Mouse (Mus musculus) thymus, adult 18-20 months (tissue): ENCODE measurements around the gene Olfr578.

Experiments
- DNase-seq, 2 experiments: peaks; one replicate each; pipeline ENCODE4 v3.0.0; 2022; ENCODE audit warnings: mixed read lengths in 2 of 2

The Olfr578 gene

GRCm38 (mm10) chr7:102989224-102989623 lies at the start of gene Olfr578:
Olfr578 (minus strand) TSS chr7:102989324.
- no peak for DNase-seq

- no peak for DNase-seq
These were observed 48.6 kb upstream of the Olfr578 start, which contains the start of gene Olfr582 for GRCm38 (mm10) chr7:103037724-103038123. Olfr582 (plus strand) TSS chr7:103038024.

- no peak for DNase-seq
These were observed 13.3 kb downstream of the Olfr578 start, which contains the start of gene Olfr577 for GRCm38 (mm10) chr7:102975843-102976242. Olfr577 (minus strand) TSS chr7:102975943.

GRCm38 (mm10) chr7:102974399-102974798 lies 14.7 kb downstream of the Olfr578 start:
- DNase-seq: no peak

- DNase-seq: no peak
These were observed 26.8 kb downstream of the Olfr578 start, which contains the start of gene Olfr576 for GRCm38 (mm10) chr7:102962360-102962759. Olfr576 (plus strand) TSS chr7:102962660.

- no peak for DNase-seq
These were observed 30.5 kb downstream of the Olfr578 start, which contains the start of gene Olfr575 for GRCm38 (mm10) chr7:102958593-102958992. Olfr575 (minus strand) TSS chr7:102958775.

GRCm38 (mm10) chr7:102958137-102958536 lies 31.0 kb downstream of the Olfr578 start:
- DNase-seq: no peak

GRCm38 (mm10) chr7:102950732-102951131 lies 38.4 kb downstream of the Olfr578 start:
- no peak for DNase-seq

- no peak for DNase-seq
These were observed 41.0 kb downstream of the Olfr578 start, which contains the start of gene Olfr574 for GRCm38 (mm10) chr7:102948167-102948566. Olfr574 (plus strand) TSS chr7:102948467.

- DNase-seq: no peak
These were observed 45.7 kb downstream of the Olfr578 start for GRCm38 (mm10) chr7:102943417-102943816.

- DNase-seq: no peak
These were observed 46.6 kb downstream of the Olfr578 start, which contains the start of gene Olfr573-ps1 for GRCm38 (mm10) chr7:102942475-102942874. Olfr573-ps1 (minus strand) TSS chr7:102942575.
